Mouse (Mus musculus): ENCODE results near the gene Slc7a14.
"Not testable (repeated sequence)": the region's sequence is repeated elsewhere in the genome, so short reads cannot be mapped to it uniquely, and the experiment has no call there.

Slc7a14 gene

DNA sequence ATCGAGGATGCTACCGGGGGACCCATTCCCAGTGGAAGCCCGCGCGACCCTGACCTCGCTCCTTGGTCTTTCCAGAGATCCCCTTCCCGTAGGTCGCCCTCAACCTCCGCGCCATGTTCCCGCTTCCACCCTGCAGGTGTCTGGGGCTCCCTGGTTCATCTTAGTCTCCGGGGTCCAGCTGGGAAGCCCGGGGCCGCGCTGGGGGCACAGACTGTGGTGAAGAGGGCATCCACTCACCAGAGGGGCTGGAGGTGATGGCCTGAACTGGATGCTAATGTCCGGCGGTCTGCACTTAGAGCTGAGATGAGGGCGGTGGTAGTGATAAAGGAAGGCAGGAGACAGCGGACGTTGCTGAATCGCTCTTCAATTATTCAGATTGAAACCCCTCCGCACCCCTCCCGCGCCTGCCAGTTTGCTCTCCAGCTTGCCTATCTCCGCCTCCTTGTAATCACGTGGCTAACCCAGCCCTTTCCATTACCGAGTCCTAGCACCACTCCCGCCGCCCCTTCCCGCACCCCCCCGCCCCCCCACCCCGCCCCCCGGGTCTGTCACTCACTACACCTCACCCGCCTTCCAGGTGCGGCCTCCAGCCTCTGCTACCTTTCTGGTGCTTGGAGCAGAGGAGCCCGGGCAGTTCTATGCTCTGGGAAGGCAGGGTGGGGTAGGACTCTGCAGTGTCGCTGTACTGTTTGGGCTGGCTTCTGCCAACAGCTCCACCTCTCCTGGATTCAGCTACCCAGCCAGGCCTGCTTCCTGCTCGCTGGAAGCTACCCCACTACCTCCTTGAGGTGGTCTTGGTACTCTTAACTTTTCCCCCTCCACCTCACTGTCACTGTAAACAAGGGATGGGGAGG is at the start of gene Slc7a14:
Gene Slc7a14, minus strand, starts transcription at position 445 of the 854 bp plus-strand sequence.
- no peak for DNase-seq (ENCODE audit: low spot score)

DNA sequence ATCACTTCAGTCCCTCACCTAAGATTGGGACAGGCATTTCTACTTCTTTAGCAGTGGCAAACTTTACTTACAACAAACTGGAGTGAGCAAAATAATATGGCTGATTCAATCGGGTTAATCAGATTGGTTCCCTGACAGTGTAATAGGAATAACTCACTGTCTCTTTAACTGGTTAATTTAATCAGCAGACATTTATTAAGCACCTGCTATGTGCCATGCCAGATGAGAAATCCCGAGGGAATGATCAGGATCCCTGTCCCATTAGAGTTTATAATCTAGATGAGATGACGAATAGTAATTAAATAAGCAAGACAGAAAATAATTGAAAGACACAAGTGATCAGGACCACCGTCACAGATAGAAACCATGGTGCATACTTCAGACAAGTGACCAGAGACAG is 36.4 kb upstream of the Slc7a14 start:
- DNase-seq (ENCODE audit: low spot score), result no peak

DNA sequence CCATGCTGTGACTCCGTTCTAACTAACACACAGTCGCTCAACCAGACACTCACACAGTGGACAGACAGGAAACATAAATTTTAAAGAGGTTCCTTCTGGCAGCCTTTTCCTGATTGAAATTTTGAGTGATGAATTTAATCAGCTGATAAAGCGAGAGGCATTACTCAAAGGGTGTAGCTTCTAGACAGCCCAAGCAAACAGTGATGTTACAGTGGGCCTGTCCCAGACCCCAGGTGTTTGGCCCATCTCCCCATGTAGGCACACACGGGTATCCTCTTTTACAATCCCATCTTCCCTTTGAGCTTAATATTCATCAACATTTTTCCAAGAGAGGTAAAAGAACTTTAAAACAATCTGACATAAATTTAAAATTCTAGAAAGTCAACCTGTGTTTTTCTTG is 35.6 kb upstream of the Slc7a14 start:
- no peak for DNase-seq (ENCODE audit: low spot score)

DNA sequence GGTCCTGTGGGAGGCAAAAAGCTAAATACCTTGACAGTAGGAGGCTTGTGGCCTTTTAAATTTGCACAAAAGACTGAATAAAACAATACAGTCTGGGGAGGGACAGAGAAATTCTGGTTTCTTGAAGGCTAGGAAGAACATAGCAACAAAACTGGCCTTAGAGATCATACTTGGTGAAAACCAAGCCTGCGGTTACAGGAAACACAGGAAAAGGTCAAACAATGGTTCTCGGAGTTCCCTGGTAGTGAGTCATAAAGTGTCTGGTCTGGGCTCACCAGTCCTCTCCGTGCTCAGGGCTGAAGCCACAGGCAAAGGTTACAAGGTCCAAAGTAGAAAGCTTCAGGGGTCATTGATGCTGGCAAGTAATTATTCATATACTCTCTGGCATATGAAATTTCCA is 29.1 kb upstream of the Slc7a14 start:
- DNase-seq (ENCODE audit: low spot score), result no peak

DNA sequence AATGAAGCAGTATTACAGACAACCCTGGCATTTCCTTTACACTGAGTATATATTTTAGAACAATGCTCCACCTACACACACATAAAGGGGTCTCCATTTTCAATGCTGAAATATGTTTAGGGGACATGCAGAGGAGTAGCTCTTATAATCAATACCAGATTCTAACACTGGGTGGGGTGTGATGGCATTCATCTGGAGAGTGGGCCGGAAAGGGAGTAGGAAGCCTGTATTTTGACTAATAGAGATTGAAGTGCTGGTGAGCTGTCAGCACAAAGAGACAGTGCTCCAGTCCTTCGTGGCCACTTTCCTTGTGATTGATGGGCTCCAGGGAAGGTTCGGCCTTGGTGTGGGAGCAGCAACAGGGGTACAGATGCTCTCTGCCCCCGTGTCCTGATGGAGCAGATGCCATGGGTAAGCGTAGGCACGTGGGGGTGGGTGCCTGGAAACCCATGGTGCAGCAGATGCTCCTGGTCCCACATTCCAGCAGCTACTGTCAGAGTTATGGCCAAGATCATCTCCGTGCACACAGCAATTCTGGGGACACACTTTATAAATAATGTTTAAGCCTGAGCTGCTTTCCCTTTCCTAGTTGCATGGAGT is 18.2 kb upstream of the Slc7a14 start:
- DNase-seq (ENCODE audit: low spot score), result no peak

DNA sequence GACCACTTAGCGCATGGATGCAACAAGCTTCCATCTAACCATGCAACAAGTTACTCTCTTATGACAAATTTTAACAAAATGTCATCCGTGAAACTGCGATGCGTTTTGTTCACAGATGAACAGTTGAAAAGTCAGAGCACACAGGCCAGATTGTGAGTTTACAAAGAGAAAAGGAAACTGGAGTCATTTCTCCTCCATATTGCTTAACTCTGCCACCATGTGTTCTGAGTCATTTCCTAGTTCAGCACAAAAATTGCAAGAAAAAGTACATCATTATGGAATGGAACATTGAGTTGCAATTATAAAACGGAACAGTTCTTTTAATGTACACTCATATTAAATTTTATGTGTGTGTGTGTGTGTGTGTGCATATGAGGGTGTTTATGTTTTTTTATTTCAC is 17.6 kb upstream of the Slc7a14 start:
- no peak for DNase-seq (ENCODE audit: low spot score)

DNA sequence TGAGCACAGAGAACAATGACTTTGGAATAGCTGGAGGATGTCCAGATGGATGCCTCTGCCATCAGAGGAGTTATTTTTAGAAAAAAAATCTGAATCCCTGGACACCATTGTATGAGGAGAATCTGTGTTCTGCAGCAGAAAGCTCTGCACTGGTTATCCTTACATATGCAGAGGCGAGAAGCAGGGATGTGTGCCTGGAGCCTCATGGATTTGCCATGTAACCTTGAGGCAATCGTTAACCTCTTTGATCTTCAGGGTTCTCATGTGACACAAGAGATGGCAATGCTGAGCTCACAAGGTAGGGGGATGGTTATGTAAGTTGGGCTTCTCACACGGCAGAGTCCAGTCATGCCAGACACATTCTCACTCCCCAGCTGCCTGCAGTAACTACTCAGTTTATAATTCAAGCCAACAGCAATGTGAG is 14.1 kb upstream of the Slc7a14 start:
- no peak for DNase-seq (ENCODE audit: low spot score)

DNA sequence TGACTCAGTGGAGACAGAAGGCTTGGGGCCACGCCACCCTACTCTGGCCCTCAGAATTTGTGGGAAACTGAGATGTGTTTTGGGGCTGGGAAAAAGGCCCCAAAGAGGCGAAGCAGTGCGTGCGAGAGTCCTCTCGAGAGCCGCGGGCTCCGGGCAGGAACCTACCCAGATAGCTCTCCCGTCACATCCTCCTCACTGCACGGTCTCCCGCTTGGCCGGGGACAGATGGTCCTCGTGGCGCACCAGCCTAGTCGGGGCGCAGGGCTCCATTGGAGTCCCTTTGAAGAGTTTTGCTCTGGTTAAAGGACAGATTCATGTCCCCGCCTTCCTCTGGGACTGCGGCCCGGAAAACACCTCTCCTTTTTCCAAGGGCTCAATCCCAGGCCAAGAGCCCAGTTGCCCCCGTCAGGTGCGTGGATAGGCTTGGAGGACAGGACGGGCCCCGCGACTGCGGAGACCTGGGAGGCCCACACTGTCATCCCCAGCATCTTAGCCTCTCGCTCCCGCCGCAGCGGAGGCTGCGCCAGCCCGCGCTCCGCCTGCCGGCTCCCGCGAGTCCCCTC is 726 bp downstream of the Slc7a14 start:
- no peak for DNase-seq (ENCODE audit: low spot score)

DNA sequence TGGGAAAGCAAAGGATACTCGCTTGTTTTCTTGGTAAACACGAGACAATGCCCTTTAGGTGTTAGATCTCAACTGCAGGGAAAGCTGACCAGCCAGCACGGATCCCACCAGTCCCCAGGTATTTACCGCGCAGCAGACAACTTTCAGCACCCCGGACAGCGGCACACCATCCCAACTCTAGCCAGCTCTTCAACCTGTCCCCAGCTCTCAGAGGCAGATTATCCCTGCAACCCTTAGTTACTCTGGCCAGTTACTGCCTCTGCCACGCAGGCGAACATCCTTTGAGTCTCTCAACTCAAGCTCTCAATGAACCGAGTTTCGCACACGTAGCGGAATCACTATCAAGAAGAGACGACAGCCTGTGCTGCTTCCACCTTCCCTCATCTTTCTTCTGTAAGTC is 1.3 kb downstream of the Slc7a14 start:
- DNase-seq (ENCODE audit: low spot score), result peak; percentile 3

DNA sequence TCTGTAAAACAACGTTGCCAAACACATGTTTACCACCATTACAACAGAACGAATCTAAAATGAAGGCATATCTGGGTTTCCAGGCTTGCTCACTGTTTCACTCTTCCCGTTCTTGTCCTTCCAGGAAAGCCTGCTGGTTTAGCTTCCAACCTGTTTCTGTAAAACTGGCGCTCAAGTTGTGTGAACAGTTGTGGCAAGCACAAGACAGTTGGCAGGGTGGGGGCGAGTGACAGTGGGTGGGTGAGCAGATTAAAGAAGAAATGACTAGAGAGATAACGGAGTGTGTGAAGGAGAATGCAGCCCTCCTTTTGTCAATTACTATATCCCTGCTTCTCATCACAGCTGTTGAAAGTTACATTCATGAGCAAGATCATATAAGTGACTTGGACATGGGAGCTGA is 2.2 kb downstream of the Slc7a14 start:
- no peak for DNase-seq (ENCODE audit: low spot score)

DNA sequence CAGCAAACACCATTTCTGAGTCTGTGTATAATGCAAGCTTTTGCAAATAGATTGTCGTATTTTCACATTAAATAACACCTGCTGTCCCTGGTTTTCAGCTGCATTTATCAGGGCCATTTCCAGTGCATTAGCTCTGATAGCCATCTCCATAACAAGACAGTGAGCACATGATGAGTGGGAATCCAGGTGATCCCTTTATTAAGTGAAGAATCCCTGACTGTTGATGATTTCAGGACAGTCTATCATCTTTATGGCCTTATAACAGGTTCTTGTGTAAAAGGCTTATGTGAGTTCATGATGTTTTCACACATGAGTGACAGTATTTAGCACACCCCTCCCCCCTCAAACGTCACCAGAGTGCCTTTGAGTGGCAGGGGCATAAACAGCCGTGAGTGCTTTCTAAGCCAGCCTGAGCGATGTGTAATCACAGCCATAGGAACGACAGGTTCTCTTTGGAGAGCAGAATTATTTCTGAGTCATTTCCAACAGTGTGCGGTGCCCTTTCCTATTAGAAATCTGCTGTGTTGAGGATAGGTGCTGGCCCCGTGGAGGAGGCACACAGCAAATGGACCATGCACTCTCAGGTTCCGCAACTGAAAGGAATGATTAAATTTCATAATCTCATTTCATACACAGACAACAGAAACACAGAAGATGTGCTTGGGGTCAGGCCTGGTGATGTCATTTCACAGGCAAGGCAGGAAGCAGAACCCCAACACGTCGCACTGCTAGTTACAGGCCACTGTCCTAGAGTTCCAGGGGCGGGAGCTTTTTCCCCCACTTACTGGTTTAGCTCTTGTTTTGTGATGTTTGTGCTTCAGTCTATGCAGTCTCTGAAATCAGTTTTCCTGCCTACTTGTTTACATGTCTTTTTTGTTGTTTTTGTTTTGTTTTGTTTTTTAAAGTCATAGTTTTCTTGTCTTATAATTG is 18.2 kb downstream of the Slc7a14 start:
- no peak for DNase-seq (ENCODE audit: low spot score)

DNA sequence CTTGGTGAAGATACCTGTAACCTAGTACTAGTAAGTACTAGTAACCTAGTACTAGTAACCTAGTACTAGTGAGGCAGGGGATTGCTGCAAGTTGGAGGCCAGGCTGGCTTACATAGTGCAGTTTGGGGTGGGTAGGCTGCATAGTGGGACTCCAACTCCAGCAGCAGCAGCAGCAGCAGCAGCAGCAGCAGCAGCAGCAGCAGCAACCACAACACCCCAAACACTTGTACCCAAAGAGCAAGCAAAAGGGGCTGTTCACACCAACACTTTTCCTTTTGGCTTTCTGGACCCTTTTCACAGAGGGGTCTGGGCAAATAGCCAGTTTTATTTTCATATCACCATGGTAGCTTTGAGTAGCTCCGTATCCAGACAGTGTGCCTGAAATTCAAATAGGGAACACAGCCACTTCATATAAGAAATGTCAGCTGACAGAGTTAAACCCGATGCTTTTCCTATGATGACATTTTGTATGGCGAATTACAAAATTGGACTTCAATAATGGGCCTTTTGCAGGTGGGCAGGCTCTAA is 22.7 kb downstream of the Slc7a14 start:
- no peak for DNase-seq (ENCODE audit: low spot score)

DNA sequence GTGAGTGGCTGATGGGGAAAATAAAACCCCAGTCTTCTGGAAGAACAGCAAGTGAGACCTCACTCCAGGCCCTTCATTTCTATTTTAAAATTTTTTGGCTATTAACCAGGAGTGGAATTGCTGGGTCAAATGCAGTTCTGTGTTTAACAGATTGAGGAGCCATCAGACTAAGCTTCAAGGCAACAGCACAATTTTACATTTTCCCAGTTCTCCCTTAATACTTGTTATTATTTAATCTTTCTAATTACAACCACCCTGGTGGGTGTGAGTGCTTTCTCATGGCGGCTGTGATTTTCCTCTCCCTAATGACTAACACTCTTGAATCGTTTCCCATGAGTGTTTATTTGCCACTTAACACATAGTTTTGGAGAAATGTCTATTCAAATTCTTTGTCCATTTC is 29.1 kb downstream of the Slc7a14 start:
- DNase-seq (ENCODE audit: low spot score), result no peak

DNA sequence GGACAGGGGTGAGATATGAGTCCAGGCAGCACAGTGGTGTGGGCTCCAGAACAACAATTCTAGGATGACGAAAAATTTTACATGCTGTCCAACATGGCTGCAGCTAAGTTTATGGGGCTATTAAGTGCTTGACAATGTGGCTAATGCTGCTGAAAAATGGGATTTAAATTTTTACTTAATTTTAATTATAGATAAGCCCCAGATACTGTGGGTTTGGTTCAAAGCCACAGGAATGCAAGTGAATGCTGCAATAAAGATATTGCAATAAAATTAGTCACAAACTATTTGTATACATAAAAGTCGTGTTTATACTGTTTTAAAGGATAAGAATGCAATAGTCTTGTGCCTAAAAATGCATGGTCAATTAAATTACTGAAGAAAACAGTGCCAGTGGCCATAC is 35.3 kb downstream of the Slc7a14 start:
- no peak for DNase-seq (ENCODE audit: low spot score)

DNA sequence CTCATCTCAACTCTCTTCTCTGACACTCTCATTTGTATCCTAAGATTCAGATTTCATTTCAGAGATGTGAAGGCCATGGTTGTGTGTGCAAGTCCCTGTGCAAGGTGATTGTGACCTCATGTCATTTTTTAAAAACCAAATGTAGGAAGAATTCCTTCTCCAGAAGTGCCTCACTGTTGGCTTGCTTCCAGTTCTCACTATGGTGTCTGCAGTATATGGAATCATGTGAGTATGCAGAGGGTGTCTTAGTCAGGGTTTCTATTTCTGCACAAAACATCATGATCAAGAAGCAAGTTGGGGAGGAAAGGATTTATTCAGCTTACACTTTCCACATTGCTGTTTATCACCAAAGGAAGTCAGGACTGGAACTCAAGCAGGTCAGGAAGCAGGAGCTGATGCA is 36.9 kb downstream of the Slc7a14 start:
- not testable (repeated sequence) for DNase-seq (ENCODE audit: low spot score)

DNA sequence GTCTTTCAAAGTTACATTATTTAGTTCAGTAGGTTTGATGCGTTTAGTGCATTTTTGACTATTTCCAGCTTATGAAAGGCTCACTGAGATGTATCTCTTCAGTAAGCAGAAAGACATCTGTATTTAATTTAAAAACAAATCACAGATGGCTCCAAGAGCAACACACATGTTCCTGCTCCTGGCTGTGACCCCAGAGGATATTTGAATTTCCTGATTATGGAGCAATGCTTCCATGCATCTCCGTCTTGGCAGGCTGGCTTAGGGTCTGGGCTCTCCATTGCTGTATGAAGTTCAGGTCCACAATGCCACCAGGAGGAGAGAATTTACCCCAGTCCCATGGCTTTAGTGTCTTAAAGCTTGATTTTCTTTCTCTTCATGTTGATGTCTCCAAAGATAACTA is 37.5 kb downstream of the Slc7a14 start:
- DNase-seq (ENCODE audit: low spot score), result no peak

DNA sequence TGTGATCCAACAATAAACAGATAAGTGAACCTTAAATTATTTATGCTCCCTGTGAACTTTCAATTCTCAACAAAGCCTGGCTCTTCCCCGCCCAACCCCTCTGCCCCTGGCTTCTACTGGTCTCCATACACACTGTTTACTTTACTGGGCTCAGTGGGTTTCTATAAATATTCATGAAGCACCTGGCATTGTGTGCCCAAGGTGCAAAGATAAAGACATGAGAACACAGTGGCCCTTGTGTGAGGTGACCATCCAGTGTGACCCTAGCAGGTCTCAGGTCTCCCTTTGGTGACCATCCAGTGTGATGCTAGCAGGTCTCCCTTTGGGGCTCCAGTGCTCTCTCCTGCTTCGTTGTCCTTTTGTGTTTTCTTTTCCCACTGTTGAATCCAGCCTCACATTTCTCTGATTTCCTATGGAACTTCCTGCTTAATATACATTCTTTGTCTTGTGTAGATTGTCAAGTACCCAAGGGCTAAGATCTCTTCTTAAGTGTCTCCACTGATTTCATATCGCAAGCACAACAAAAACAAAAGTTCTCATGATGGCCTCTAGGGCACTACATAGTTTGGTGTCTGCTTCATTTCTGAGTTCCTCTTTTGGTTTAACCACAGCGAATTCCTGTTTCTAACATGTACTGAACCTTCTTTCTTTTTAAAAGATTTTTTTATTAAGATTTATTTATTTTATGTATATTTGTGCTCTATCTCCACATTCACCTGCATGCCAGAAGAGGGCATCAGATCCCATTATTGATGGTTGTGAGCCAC is 40.4 kb downstream of the Slc7a14 start:
- no peak for DNase-seq (ENCODE audit: low spot score)

DNA sequence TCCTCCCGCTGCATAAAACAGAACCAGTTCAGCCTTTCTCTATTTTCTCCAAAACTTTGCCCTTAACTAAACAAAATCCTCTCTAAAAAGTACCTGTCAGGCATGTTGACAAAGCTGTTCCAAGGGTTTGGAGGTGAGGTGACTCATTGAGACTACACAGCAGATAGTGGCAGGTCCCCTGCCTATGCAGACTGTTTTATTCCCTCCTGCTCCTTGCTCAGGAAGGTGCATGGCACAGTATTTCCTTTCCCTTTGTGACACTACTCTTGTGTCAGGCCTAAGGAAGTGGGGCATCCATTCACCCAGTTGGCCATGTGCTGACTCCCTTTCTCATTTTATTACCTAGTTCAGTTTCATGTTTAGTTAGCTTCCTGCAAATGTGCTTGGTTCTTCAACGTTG is 42.3 kb downstream of the Slc7a14 start:
- DNase-seq (ENCODE audit: low spot score), result no peak

DNA sequence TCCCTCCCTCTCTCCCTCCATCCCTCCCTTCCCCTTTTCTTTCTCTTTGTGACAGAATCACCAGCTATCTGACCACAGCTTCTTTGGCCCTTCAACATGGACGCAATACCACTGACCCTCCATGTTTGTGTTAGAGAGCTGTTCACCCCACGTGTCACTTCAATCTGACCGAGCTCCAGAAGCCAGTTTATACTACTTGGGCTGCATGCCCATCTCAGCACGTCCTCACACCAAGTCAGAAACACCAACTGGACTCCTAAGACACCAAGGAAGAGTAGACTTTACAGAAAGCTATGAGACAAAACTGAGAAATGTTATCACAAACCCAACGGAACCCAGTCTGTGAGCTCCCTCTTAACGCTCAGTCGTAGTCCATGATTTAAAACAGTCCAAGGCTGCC is 43.2 kb downstream of the Slc7a14 start:
- DNase-seq (ENCODE audit: low spot score), result no peak

DNA sequence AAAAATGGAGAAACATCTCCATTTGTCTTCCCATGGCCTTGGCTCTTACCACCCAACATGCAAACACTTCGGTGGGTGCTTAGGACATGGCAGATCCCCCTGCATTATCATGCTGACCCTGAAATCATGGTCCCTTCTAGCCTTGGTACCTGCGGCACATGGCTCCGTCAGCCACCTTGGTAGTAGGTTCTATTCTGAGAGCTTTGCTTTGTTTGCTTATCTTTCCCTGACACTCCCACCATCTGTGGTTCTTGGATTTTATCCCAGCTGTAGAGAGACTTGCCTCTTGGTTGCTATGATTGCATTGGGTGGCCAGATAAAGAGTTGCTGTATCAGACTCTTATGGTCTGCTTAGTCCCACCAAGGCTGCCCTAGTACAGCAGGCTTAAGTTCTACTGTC is 46.6 kb downstream of the Slc7a14 start:
- DNase-seq (ENCODE audit: low spot score), result no peak

DNA sequence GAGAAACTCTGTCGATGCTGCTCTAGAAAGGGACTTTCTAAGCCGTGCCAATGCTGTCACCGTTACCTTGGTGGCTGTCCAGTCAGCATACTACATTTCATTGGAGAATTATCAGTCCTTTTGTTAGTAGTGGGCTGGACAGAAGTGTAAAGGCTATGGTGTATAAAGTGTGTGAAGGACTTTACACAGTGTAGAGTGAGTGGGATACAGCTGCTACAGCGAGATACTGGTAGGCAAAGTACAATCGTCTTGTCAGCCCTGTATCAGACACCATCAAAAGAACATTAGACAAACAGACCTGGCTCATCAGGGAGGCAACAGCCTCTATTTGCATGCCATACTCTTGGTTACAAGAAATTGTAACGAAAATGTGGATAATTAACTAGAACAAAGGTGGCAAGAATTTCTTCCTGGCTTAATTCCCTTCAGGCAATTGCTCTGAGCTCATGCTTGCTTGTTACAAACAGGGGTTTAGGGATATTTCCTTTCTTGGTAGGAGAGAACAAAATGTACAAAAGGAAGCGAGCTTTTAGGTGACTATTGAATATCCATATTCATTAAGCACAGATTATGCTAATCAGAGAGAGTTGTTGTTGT is 48.7 kb downstream of the Slc7a14 start:
- DNase-seq (ENCODE audit: low spot score), result no peak

Data from c-Kit-positive CD71-positive TER-119-positive erythroid progenitor cells, embryonic 14.5 days (primary cell).